Mouse (Mus musculus) lung, postnatal 25 days (tissue): Measurements from ENCODE around the gene St3gal6.

Source experiments
- DNase-seq: peaks from one replicate; pipeline ENCODE4 v3.0.0; 2022; ENCODE audit warnings: low spot score

St3gal6 gene

DNA sequence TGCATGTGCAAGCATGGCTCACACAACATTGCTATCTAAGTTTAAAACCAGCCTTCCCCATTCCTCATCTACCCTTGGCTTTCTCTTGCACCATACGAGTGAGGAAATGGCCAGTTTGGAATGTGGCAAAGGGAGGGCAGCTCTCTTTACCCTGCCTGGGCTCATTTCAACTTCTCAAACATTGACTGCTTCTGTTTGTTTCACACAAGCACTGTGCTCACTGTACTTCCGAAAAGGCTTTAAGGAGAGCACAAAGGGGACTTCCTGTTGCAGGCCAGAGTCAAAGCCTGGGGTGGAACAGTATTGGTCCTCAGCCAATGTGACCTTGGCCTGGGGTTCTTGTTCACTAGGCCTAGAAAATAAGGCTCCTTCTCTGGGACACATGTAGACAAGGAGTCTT is 47.7 kb downstream of the St3gal6 start:
- DNase-seq: peak; percentile 86

- peak; percentile 37 for DNase-seq
Observed at GRCm38 (mm10) chr16:58475544-58476154, 48.4 kb downstream of the St3gal6 start.

DNA sequence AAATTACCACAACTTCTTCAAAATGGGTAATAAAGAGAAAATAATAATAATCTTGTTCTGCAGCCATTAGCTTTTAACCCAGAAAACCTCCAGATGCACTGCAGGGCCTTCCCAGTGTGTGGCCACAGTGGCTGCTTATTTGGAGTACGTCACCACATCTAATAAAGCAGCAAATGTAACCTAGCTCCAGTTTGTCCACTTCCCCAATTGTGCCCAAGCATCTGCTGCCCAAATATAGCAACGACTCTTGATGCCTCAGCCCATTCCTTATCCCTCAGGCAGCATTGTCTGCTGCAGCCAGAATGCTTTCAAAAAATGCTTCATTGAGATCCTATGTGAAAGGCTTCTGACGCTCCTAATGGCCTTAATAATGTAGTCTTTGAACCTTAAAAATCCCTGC is 49.2 kb downstream of the St3gal6 start:
- no peak for DNase-seq

DNA sequence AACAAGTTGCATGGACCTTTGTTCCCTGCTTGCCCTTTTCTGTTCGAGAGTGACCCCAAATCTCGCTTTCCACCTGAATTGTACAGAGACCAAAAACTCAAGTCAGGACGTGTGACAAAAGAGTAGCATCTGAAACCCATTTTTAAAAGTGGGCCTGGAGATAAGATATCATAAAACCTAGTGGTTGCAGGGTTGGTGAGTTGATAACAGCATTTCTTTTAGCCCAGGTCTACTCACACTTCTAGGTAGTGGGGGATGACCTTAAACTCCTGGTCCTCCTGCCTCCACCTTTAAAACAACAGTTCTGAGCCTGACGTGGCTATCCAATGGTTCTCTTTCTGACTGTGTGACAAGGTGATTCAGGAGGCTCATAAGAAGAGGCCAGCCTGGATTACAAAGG is 53.2 kb downstream of the St3gal6 start:
- DNase-seq: no peak

DNA sequence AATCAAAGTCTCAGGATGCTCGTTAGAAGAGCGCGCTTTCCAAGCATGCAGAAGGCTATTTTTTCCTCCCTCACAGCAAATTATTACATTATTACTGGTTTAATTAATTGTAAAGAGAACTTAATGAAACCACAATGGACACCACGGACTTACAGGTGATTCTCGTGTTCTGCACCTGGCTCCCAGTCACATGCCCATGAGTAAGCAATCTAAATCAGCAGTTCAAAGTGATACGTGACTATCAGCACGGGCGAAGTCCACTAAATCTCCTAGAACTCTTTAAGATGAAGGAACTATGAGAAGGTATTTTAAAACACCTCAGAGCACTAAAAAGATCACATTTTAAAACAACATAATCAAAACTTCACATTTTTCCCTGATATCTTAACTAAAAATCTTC is 54.0 kb downstream of the St3gal6 start:
- no peak for DNase-seq

DNA sequence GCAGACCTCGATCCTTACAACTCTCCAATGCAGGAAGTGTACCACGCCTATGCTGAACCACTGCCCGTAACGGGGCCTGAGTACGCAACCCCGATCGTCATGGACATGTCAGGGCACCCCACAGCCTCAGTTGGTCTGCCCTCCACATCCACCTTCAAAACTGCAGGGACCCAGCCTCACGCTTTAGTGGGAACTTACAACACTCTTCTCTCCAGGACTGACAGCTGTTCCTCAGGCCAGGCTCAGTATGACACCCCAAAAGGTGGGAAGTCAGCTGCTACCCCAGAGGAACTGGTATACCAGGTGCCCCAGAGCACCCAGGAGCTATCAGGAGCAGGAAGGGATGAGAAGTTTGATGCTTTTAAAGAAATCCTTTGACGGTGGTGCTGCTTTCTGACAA is 58.6 kb downstream of the St3gal6 start:
- no peak for DNase-seq

DNA sequence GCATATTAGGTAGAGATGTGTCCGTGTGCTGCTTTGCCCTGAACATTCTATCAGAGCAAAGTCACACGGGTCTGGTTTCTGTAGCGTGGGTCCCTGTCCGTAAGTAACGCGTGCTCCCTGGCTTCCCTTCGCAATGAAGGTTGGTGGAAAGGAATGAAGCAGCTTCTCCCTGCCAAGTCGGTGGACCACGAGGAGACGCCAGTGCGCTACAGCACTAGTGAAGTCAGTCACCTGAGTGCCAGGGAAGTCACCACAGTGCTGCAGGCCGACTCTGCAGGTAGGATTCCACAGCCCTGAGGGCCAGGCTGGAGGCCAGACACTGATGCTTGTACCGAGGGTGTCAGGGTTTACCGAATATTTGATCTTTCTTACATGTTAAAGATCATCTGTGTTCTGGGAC is 60.0 kb downstream of the St3gal6 start:
- DNase-seq: no peak

GRCm38 (mm10) chr16:58462519-58462918 is 61.5 kb downstream of the St3gal6 start:
- DNase-seq: no peak

- DNase-seq: no peak
Observed at GRCm38 (mm10) chr16:58461856-58462518, 62.1 kb downstream of the St3gal6 start.

DNA sequence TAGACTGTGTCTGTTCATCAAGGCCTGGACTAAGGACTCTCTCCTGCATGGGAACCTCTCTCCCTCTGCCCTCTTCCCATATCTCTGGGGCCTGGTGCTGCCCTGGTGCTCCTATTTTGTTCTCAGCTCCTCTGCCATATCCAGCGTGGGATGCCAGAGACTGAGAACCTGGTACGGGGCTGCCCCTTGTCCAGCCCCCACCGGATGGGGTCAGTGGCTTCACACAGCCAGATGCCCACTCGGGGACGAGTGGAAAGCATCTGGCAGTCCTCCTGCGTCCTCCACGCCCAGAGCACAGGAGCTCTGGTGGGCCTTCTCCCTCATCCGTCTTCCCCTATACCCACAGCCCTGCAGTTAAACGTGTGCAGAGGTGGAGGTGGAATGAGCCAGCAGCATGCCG is 63.7 kb downstream of the St3gal6 start:
- DNase-seq: no peak

DNA sequence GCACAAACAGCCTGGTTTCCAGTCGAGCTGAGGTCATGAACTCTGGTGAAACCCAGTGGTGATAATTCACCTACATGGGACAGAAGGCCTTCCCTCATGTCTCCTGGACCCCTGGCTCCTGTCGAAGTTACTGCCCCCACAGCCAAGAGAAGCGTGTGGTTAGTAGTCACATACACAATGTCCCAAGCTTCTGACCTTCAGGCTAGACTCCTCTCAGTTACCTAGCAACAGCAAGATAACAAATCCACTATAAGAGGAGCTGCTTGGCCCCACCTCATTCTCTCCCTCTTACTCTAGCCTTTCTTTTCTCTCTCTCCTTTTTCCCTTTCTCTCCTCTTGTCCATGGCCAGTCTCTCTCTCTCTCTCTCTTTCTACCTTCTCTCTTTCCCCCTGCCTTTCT is 64.1 kb downstream of the St3gal6 start:
- DNase-seq: peak; percentile 33

GRCm38 (mm10) chr16:58456991-58457390 is 67.1 kb downstream of the St3gal6 start:
- DNase-seq: no peak

DNA sequence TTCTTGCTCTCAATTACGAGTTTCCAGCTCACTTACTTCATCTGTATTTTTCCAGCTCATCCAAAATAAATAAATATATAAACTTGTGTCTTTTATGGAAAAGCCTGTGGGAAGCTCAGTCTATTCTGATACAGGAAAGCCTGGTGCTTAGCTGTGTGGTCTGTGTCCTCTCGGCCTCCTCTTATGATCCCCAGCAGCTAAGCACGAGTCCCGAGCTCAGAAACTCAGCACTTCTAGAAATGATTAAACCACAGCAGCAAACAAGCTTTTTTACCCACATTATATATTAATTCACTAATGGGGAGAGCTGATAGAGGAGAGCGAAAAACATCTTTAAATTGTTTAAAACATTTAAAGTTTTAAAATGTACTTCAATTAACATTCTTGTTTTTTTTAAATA is 67.6 kb downstream of the St3gal6 start:
- DNase-seq: no peak

DNA sequence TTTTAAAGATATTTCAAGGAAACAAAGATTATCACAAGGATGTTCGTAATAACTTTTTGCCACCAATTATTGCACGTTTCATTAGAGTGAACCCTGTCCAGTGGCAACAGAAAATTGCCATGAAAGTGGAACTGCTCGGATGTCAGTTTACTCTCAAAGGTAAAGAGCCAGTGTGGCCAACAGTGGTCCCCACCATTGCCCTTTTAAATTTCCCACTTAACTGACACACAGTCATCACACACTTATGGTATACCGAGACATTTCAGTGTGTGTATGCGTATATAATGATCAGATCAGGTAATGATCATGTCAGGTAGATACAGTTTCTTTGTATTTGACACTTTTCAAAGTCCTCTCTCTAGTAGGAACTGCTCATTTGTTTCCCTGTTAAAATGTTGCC is 68.9 kb downstream of the St3gal6 start:
- no peak for DNase-seq

DNA sequence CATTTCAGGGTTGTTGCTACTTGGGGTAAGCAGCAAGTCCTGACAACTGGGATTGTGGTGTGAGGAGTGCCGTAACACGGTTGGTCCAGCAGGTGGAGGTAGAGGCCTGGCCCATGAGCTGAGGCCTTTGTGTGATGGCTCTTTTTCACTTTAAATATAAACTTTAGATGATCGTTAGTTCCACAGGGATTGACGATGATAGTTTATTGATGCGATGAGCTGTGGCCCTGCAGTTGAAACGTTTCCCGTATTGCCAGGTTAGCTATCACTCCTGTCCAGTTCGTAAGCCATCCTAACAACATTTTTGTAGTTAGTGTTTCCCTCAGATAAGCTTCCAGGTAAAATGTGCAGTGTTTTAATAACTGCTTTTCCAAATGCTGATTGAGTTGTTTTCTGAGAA is 69.4 kb downstream of the St3gal6 start:
- DNase-seq: peak; percentile 60

DNA sequence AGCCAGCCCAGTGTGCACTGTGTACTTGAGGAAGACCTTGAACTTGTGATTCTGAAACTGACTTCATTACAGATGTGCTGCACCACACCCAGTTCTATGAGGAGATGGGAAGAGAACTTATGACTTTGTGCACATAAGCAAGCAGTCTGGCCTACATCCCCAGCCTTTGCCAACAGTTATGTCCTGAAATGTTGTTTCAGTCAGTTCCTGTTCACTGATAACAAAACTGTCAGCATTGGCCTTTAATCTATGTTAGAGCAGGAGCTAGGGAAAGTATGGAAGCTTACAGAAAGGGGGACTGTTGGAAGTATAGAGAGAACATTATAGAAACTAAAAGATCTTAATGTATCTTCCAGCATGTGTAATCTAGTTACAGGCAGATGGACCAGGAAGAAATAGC is 70.2 kb downstream of the St3gal6 start:
- DNase-seq: no peak

DNA sequence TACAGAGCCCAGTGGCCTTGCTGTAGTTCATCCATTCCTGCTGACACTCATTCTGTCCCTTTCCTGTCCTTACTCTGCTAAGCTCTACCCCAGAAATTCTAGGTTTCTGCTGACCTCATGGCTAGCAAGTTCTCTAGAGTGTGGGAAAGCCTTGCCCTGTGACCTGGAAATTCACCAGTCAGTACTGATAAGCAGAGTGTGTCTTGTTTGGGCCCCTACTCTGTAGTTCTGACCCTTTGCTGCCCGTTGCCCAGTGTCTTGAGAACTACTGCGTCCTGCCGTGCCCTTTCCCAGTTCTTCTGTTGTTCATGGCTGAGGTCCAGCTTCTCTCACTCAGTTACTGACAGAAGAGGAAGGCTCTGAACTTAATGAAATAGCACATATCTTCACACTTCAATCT is 70.9 kb downstream of the St3gal6 start:
- DNase-seq: no peak

- no peak for DNase-seq
Observed at GRCm38 (mm10) chr16:58451647-58452046, 72.4 kb downstream of the St3gal6 start.

- DNase-seq: no peak
Observed at GRCm38 (mm10) chr16:58450648-58451047, 73.4 kb downstream of the St3gal6 start.

- no peak for DNase-seq
Observed at GRCm38 (mm10) chr16:58449073-58449472, 75.0 kb downstream of the St3gal6 start.

DNA sequence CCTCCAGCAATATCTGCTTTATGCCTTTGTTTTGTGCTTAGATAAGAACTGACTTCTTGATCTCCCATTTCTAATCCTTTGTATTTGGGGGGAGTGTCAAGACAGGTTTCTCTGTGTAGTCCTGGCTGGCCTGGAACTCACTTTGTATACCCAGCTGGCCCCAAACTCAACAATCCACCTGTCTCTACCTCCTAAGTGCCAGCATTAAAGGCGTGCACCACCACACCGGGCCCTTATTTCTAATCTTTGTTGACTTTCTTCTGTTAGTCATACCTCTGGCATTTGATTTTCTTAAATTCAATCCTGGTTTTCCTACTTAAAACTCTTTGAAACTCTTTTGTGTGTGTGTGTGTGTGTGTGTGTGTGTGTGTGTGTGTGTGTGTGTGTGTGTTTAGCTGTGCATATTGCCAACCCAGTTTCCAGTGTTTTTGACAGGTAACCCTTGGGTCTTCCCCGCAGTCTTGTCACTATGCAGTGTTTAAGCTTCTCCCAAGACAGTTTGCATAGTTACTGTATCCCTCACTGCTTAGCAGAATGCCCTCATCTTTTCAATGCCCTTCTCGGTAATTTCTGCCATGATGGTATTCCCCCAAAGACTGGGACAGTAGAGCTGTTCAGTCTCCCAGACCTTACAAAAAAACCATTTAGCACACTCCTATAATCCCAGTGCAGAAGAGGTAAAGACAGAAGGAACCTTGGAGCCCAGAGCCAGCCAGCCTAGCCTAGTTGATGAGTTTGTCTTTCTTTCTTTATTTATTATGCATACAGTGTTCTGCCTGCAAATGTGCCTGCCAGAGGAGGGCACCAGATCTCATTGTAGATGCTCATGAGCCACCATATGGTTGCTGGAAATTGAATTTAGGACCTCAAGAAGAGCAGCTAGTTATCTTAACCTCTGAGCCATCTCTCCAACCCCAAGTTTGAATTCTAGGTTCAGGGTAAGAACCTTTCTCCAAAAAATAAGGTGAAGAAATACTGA is 77.5 kb downstream of the St3gal6 start:
- no peak for DNase-seq

- DNase-seq: no peak
Observed at GRCm38 (mm10) chr16:58444735-58445134, 79.3 kb downstream of the St3gal6 start.

- DNase-seq: no peak
Observed at GRCm38 (mm10) chr16:58432384-58432783, 91.7 kb downstream of the St3gal6 start.
